Mouse (Mus musculus): ENCODE data around the gene Spop. TPM values are rescaled to one million over a fixed set of nuclear protein-coding genes. Genes with fewer than 3 reads are reported as not detected.

The Spop gene
- polyA plus RNA-seq, 1 experiment from 2014 or later, result 166 TPM

Other genes starting within 250 kb of the Spop start
- 0.21 and 0.22 TPM in 2 replicates for gene Tac4, start 152.6 kb upstream of the Spop start, polyA plus RNA-seq (2014; fragmentation: Nextera tagmentation; extraction: Ambion mirVana)
- 55.5 and 65.3 TPM in 2 replicates for gene Kat7, start 103.8 kb upstream of the Spop start, polyA plus RNA-seq (2014; fragmentation: Nextera tagmentation; extraction: Ambion mirVana)
- 1.7 and 2.4 TPM in 2 replicates for gene Fam117a, start 77.1 kb upstream of the Spop start, polyA plus RNA-seq (2014; fragmentation: Nextera tagmentation; extraction: Ambion mirVana)
- 155 and 163 TPM in 2 replicates for gene Slc35b1, start 29.4 kb upstream of the Spop start, polyA plus RNA-seq (2014; fragmentation: Nextera tagmentation; extraction: Ambion mirVana)
- 0.57 and 1.4 TPM in 2 replicates for gene Nxph3, start 100.5 kb downstream of the Spop start, polyA plus RNA-seq (2014; fragmentation: Nextera tagmentation; extraction: Ambion mirVana)
- 40.8 and 73.9 TPM in 2 replicates for gene Ngfr, start 173.7 kb downstream of the Spop start, polyA plus RNA-seq (2014; fragmentation: Nextera tagmentation; extraction: Ambion mirVana)